Mouse (Mus musculus): ENCODE measurements around the gene Tmem267.

Tmem267 gene

DNA sequence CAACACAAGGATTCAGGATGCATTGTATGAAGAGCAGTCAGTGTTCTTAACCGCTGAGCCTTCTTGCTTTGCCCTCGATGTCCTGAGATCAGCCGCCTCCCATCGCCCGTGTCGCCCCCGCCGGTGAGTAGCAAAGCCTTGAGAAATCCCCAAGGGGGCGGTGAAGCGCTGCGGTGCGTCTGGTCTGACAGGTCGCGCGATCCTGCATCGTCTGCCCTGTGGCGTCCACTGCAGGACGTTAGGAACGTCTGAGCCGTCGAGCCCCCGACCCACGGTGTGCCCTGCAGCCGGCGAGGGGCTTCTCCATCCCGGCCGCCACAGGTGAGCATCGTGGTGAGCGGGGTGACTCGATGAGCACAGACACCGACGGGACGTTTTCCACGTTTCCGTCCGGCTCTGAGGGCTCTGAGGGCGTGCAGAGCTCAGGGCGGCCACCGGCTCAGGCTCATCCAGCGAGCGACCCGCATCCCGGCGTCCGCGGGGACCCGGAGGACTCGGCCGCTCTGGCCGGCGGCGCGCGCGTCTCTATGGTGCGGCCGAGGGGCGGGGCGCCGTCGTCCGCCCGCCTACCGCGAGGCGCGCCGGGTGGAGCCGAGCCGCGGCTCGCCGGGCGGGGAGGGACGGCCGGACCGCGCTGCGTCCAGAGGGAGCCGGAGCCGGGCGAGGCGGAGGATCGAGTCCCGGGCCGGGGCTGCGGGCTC lies at the start of gene Tmem267, which contains the start of gene 3110070M22Rik:
Tmem267 (plus strand) TSS at position 160 of the 701 bp plus-strand sequence.
3110070M22Rik (minus strand) TSS at position 504 of the 701 bp plus-strand sequence.
- 72% methylated on average over 87 of the region's 87 CpGs for WGBS

DNA sequence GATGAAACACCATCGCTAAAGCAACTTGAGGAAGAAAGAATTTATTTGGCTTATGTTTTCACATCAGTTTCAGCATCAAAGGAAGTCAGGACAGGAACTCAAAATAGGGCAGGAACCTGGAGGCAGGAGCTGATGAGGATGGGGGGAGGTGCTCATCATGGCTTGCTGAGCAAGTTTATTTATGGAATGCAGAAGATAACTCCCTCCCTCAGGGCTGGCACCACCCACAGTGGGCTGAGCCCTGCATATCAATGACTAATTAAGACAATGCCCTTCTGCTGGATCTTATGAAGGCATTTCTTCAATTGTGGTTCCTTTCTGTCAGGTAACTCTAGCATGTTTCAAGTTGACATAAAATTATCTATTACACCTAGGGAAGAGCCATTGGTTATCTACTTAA lies 45.6 kb upstream of the Tmem267 start:
- WGBS: 63% methylated on average over 1 of the region's 1 CpGs

- 92% methylated on average over 4 of the region's 4 CpGs for WGBS
Measured at GRCm38 (mm10) chr13:119453563-119453962, 34.3 kb upstream of the Tmem267 start.

DNA sequence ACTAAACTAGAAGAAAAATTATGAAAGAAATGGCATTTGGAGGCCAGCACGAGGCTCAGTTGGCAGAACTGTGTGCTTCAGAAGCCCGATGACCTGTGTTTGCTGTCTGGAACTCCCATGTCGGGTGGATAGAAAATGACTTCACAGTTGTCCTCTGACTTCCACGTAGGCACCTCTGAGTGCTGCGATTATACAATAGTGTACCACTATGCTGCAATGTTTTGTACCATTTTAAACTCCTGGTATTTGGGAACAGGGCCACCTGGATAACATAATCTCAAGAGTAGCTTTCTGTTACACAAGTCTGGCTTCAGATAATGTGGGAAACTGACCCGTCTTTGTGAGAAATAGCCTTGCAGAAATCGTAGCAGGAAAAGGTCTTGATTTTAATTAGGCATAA lies 31.5 kb upstream of the Tmem267 start:
- 90% methylated on average over 7 of the region's 7 CpGs for WGBS

- 3% methylated on average over 10 of the region's 10 CpGs for WGBS
Measured at GRCm38 (mm10) chr13:119461900-119462595, 25.8 kb upstream of the Tmem267 start.

DNA sequence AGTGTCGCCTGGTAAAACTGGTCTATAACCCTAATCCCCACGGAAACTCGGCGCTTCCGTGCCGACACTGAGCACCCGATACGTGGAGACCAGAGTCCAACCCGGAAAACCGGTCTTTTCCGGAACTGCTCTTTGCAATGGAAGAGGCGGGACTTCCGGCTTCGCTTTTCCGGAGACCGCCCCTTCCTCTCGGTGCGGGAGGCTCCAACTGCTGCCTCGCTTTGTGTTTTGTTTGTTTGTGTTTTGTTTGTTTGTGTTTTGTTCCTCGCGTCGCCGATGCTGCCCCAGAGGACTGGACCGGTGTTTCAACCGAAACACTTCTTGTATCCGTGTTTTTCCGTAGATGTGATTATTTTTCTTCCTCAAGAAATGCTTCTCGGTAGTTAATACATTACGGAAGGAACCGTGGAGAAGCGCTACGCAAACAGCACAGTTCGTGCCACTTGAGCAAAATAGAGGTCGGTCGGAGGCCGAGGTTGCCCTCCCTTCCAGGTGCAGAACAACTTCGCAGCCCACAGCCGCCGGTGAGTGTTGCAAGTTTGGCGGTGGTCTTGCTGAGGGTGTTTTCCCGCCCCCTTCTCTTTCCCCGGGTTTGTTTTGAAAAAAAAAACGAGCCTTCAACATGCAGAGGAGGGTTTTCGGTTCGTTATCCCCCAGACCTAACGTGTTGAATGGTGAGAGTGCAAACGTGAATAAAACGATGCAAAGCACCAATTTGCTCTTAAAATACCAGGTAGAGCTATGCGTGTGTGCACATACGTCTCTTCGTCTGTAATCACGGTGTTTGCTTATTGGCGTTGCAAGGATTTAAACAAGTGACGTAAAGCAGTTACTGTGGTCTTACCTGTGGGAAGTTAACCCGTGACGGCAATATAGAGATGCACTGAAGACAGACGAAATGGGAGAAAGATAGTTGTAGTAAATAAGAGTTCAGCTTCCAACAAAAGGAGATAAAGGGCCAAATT lies 25.0 kb upstream of the Tmem267 start, which contains the start of gene 4833420G17Rik:
4833420G17Rik (plus strand) TSS at position 173 of the 965 bp plus-strand sequence.
- 4% methylated on average over 57 of the region's 57 CpGs for WGBS

DNA sequence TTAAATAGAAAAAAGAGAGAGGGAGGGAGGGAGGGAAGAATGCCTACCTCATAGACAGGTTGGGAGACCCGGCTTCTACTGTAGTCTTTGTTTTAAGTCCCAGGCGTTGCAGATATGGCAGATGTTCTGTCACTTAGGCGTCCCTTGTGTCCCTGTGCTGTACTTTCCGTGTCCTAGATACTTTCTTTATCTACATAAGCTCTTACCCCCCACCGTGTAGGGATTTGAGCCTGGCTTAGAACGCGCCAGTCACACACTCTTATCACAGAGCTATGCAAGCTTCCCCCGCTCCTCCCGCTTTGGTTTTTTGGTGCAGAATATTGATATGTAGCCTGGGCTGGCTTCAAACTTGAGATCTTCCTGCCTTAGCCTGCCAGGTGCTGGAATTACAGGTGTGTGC lies 11.2 kb upstream of the Tmem267 start:
- WGBS: 87% methylated on average over 9 of the region's 9 CpGs

- WGBS: 92% methylated on average over 2 of the region's 2 CpGs
Measured at GRCm38 (mm10) chr13:119477789-119478188, 10.1 kb upstream of the Tmem267 start.

DNA sequence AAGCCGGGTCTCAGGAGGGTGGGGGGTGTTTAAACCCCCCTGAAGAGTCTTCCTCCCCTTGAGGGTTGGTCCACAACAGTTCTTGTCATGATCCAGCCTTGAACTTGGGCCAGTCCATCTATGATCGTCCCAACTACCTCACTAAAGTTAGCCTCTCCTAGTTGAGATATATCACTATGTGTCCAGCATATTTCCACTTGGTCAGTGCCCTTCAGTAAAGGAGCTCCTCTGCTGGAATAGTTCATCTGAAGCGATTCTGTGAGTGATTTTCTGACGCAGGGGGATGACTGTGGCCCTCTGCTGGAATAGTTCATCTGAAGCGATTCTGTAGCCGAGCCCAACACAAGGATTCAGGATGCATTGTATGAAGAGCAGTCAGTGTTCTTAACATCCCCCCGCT lies 485 bp upstream of the Tmem267 start:
- 42% methylated on average over 7 of the region's 7 CpGs for WGBS

DNA sequence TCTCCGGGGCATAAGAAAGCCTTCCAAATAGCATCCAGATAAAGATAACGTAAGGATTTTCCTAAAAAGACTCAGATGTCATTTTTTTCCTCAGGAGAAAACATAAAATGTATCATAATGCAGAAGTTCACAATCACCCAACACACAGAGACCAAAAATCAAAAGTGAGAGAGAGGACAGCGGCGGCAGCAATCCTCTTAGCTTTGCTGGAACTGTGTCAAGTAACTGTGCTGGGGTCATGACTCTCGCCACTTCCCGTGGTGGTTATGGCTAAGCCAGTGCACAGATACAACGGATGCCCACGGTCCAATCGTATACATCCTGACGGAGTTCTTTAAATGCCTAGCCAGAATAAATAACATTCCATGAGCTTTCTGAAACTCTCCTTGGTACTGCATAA lies 4.2 kb downstream of the Tmem267 start:
- WGBS: 92% methylated on average over 10 of the region's 10 CpGs

DNA sequence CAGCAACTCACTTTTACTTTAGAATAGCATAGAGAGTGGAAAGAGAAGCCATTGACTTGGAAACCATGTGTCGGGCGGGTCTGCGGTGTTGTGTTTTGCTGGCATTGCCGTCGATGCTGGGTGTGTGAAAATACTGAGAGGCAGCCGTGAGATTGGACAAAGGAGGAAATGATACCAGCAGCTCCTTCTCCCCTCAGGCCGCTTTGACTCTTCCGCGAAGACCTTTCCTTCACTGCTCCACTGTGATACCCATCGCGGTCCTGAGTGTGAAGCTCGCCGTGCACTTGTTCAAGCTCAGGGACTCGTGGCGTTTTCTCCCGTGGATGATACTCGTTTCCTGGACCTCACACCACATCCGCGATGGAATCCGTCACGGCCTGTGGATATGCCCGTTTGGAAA lies 7.1 kb downstream of the Tmem267 start:
- whole genome bisulfite sequencing: 96% methylated on average over 13 of the region's 22 CpGs

- WGBS: 72% methylated on average over 15 of the region's 16 CpGs
Measured at GRCm38 (mm10) chr13:119596321-119597211, 108.7 kb downstream of the Tmem267 start.

DNA sequence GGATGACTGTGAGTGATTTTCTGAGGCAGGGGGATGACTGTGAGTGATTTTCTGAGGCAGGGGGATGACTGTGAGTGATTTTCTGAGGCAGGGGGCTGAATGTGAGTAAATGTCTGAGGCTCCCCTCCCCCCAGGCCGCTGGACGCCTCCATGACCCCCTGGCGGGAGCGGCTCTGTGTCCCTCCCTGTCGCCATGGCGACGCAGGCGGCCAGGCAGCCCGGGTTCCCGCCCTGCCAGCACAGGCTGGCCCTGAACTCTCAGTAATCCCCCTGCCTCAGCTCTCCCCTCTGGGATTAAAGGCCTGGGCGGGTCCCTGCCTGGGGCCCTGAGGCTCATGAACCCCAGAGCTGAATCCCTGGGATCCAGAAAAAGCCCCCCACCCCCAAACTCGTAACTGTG lies 111.2 kb downstream of the Tmem267 start:
- WGBS: 72% methylated on average over 12 of the region's 12 CpGs

GRCm38 (mm10) chr13:119599498-119599897 lies 111.7 kb downstream of the Tmem267 start:
- 57% methylated on average over 2 of the region's 2 CpGs for WGBS

- 54% methylated on average over 13 of the region's 13 CpGs for WGBS
Measured at GRCm38 (mm10) chr13:119602688-119603331, 115.0 kb downstream of the Tmem267 start.

DNA sequence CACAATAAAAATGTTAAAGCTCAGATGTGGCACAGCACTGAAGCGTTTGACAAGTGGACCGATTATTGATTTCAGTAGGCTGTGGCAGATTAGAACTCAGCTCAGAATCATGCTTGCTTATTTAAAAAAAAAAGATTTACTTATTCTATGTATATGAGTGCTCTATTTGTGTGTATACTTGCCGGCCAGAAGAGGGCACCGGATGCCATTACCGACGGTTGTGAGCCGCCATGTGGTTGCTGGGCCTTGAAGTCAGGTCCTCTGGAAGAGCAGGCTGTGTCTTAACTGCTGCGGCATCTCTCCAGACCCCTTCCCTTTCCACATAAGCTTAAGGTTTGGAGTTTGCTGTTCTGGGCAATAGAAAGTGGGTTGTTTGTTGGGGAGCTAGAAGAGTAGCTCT lies 116.1 kb downstream of the Tmem267 start:
- WGBS: 96% methylated on average over 8 of the region's 8 CpGs

DNA sequence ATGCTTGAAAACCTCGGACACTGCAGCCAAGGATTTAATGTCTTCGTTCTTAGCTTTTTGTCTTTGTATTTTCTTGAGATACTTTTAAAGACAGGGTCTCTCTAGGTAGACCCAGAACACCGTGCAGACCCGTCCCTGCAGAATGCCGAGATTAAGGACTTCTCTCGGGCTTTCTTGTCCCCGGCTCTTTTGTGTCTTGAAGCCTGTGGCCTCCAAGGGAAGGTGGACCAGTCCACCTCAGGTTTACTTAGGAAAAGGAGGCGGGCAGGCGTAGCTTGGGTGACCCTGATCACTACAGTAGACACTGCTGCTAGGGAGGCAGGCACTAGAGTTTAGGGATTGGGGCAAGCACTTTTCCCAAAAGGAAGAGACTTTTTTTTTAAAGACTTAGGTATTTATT lies 116.5 kb downstream of the Tmem267 start:
- 92% methylated on average over 8 of the region's 9 CpGs for WGBS

DNA sequence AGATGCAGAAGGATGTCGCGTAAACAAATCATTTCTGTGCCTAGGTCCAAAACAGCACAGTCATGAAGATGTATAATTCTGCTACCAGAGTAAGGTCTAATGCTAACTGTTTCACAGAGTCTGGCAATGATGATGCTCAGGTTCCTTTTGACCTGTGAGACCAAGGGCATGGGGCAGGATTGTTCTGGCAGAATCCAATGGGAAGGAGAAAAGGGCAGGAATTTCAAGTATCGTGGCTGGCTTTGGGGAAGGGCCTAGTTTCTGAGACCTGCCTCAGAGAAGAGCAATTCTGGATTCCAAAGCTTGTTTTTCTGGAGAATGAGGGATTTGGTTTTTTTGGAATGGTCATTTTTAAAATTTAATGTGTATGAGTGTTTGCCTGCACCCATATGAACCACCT lies 131.0 kb downstream of the Tmem267 start:
- 94% methylated on average over 3 of the region's 3 CpGs for WGBS

- 53% methylated on average over 3 of the region's 3 CpGs for WGBS
Measured at GRCm38 (mm10) chr13:119619735-119620134, 131.9 kb downstream of the Tmem267 start.

DNA sequence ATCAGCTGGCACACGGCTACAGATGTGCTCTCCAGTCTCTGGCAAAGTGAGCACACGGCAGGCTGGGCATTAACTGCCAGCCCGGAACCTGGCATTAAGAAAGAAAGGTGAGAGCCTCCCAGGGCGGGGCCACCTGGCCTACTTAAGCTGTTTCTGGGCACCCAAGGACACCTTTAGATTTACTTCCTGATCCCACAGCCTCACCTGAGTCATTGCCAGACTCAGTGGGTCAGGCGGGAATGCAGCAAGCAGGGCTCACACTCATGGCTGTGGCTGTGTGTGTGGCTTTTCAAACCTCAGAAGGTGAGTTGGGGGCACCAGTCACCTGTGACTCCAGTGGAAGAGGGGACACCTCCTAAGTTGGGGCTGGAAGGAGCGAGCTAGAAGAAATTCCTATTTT lies 135.8 kb downstream of the Tmem267 start, which contains the start of gene Ccl28:
Ccl28 (plus strand) TSS at position 186 of the 400 bp plus-strand sequence.
- 86% methylated on average over 6 of the region's 6 CpGs for WGBS

All from cerebral cortex, adult 2 months (tissue).